Mouse (Mus musculus) layer of hippocampus, adult 9-11 months (tissue): ENCODE data around the gene Apba2.

ENCODE experiments used
- DNase-seq: peaks from one replicate; pipeline ENCODE4 v3.0.0; 2022

Apba2 gene

DNA sequence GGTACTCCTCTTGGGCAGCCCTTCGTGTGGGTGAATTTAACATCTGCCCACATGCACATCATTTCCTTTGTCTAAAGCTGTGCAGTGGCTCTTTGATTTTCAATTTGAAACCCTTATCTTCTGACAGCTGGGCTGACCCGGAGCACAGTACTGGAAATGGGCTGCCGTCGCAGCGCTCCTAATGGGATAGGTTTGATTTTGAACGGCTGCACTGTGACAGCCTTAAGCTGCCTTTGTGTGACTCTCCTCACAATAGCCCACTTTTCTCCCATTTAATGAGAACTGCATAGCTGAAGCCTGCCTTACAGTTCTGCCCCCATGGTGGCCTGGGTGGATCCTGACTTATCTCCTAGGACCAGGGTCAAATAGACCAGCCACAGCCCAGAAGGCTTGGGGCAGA, 31.9 kb downstream of the Apba2 start:
- DNase-seq: no peak

DNA sequence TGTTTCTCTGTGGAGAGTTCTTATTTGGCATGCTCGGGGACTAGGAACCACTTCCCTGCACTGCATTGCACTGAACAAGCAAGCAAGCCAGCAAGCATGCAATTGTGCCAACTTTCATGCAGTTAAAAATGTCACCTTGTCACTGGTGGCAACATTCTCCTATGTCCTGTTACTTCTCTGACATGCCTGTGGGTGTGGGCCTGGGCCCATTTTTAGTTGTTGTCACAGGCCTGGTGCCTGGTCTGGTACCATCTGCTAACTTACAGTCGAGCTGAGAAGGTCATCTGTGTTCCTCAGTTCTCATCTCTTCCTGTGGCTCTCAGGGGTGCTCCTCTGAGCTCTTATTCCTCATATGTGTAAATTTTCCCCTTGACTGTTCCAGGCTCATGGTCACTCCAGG, 33.8 kb downstream of the Apba2 start:
- DNase-seq: no peak

DNA sequence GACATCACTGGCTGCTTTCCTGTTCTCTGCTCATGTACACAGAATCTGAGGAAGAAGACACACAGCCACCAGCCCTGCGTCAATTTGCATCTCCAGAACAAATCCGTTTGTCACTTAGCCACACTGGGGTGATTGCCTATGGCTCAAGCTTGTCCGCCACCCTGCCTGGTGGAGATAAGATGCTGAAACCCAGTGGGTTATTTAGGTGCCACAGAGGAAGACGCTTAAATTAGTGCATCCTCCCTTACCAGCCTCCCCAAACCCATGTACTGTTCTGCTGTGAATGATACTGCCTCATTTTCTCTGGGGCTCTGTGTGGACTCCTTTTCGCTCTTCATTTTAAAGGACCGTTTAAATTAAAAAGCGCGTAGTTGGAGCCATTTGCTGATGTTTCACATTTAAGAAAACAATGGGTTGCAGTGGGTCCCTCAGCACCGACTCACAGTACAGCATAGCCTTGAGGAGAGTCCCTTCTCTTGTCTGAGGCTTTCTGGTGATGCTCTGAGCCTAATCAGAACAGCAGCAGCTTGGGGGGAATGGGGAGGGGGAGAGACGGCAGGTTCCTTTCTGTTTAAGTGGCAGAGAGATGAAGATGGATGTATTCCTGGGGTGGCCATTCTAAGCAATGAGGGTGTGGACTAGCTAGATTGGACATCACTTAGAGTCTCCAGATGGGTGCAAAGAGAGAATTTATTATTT, 38.1 kb downstream of the Apba2 start:
- no peak for DNase-seq

DNA sequence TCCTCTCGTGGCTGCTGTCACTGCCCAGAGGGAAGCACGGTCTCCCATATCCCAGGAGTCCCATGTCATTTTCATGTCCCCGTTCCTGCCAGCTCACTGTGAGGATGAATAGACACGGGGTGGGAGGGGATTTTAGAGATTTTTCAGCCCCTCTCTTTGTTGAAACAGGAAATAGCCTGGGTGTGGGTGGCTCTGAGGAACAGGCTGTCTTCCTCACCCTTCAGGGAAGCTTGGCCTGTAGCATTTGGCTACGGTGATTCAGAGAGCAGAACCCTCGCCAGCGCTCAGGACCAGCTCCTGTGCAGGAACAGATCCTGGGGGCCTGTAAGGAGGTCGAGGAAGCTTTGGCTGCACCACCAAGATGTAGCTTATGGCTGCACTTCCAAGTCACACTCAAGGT, 45.3 kb downstream of the Apba2 start:
- DNase-seq: peak; percentile 38

DNA sequence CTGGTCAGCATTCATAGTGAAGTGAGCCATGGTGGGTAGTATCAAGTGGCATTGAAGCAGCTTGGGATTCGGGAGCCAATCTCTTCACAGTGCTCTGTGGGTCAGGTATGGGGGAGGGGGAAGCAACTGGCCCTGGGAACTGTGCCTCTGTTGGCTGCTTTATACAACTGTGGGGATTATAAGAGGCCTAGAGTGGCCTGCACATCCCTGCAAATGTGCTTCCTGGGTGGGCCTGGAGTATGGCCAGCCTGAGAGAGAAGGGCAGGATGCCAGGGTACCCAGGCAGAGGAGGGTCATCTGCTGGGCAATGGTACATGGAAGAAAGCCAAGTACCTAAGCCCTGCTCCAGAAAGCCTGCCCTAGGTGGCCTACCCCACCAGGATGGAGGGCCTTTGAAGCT, 49.4 kb downstream of the Apba2 start:
- DNase-seq: no peak

DNA sequence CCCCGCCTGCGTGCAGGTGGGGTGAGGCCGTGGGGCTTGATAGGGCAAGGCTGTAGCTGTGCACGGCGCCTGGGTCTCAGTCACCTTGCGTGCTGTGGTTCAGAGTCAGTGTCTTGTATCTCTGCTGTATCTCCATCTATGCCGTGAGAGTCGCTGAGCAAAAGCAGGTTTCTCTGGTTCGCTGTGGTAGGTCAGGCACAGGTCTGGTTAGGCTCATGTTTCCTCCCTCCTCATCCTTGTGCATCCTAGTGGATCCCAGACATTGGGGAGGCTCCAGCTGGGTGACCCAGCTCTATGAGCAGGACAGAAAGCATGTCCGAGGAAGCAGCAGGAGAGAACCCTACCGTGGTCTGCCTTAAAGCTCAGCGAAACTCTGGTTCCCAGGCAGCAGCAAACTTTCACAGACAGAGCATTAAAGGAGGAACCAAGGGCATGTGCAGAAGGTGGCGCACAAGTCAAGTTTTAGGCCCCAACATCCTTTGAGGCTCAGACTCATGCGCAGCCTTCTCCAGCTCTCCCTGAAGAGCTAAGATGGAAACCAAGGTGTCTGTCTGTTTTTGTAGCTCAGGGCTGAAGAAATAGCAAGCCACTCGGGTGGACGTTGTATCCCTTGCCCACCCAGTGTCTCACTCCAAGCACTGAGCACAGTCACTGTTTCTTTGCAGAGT, 51.2 kb downstream of the Apba2 start:
- DNase-seq: no peak

DNA sequence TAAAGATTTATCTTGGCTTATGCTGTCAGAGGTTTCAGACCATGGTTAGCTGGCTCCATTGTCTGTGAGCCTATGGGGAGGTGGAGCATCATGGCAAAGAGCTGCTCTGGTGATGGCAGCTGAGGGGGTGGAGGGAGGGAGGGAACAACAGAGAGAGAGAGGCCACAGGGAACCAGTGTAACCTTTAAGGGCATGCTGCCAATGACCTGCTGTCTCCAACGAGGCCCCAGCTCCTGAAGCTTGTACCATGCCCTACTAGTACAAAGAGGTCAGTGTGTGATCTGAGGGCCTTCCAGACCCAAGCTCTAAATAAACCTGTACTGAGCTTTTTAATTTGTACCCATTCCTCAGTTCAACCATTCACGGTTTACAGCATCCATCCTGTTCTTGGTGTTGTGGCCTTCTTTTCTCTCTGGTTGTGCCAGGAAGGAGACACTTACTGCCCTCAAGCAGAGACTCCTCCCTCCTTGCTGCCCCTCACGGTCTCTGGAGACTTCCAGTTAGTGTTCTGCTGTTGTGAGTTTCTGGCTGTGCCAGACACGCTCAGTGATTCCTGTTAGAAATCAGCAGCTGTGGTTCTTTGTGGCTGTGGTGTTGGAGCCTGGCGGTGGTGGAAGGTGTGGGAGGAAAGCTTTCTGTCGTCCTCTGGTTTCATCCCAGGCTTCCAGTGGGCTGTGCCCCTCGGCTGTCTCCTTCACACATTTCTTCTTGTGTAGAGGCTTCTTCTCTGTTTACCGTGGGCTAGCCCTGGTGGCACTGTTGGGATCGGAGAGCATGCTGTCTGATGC, 60.4 kb downstream of the Apba2 start:
- no peak for DNase-seq

DNA sequence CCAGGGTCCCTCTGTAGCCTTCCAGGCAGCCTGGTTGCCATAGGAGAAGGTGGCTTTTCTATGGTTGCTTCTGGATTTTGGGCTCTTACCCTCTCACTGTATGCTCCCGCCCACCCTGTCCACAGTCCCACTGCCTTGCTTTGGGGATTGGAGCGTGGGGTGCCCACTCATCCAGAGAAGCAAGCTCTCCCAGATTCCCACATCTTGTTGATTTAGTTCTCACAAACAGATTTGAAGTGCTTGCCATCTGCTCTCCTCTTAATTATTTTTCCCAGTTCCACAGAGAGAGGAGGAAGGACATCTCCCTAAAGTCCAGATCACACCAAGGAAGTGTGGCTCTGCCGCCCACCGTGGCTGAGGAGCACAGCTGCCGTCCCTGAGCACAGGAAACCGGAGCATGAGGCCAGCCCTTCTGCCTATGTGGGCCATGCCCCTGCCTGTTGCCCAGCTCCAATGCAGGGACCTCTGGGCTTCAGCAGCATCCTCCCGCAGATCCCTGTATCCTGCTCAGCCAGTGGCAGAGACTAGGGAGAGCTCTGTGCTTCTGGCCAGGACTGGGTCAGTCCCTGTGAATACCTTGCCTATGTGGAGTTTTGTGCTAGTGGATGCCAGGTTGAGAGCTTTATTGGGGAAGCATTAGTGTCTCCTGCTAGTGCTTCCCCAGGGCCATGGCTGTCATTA, 63.5 kb downstream of the Apba2 start:
- DNase-seq: peak; percentile 84

DNA sequence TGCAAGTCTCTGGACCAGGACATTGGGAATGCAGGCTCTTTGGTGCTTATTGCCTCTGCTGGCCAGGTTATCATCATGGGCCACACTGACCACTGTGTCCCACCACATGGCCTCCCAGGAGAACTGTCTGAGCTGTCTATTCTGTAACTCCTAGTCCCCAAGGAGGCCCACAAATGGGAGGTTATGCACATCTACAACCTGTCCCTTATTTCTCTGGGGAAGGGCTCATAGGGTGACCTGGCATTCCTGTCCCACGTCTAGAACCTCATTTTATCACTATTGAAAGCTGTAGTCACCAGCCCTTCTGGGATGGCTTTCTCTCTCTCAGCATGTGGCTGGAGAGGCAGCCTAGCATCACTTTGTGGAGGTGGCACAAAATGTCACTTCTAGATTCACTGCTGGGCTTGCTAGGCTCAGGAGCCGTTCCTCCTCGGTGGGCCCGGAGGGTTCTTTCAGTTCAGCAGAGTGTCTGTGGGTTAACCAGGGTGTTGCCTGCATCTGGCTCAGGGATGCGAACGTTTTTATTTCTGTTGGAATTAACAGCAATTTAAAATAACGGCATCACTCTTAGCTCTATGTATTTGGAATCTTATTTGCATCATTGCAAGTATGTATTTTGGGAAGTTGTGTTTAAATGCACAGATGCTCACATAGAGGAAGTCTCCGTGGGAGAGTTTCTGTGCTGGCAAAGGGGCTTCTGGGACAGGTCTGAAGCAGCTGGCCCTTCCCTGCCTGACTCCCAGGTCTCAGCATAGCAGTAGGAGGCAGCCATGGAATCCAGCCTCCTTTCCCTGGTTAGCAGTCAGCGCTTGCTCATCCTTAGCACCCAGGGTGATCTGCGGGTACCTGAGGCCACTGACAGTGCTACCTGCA, 65.1 kb downstream of the Apba2 start:
- DNase-seq: no peak

DNA sequence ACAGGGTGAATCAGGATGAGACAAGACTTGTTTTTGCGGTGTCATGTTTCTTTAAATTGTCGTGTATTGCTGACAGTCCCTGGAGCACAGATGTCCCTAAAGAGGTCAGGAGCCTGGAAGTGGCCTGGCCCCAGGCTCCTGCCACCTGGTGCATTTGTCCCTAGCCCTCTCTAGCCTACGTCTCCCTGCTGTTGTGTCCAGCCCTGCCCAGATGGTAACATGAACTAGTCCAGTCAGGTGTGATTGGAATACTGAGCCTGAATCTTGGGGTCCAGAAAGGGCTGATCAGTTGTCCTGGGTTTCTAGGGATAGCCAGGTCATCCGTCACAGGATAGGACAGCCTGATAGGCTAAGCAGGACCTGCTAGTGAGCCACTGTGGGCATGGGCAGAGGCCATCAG, 67.2 kb downstream of the Apba2 start:
- DNase-seq: no peak

DNA sequence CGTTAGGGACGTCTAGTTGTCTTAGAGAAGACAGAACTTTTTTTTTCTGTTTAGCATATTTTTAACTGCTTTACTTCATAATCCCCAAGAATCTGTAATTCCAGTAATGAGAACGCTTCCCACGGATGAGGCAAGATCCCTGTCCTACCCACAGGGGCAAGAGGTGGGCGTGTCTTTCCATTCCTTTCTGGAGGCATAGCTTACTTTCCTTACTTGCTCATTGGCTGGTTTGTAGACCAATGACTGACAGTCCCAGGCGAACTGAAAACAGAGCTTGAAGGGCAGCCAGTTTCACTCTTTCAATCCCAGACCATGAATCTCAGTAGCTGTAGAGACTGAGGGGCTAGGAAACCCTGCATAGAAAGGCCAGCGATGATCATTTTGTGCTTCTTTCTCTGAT, 68.2 kb downstream of the Apba2 start:
- DNase-seq: no peak

DNA sequence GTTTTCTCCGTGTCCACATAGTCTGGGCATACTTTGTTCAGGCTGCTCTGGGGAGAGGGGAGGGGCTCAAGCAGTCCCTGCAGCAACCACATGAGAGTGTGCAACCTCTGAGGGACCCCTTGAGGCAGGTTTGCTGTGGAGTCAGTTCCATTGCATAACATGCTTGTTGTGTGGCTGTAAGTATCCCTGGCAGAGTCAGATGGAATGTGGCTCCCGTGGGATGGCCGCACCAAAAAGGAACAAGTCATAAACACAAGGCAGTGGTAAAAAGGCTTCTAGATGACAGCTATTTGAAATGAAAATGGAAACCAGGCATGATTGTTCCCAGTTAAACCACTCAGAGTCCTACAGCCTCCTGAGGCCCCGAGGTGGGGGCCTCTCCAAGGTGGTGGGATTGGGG, 69.4 kb downstream of the Apba2 start:
- DNase-seq: no peak

DNA sequence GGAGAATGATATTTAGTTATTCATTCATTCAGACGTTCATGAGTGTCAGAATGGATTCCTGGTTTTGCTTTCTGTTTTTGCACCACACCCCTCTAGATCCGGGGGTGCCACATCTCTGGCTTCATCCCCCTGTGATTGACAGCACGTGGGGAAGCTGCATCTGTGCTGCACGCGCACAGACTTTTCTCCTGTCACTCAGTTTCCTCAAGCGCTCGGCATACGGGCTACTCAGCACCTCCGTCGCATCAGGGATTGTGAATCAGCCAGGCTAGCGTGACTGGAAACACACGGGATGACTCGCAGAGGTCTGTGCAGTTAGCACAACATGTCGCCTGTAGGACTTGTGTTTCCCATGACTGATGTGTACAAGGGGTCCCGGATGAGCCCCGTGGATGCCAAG, 72.6 kb downstream of the Apba2 start:
- no peak for DNase-seq

DNA sequence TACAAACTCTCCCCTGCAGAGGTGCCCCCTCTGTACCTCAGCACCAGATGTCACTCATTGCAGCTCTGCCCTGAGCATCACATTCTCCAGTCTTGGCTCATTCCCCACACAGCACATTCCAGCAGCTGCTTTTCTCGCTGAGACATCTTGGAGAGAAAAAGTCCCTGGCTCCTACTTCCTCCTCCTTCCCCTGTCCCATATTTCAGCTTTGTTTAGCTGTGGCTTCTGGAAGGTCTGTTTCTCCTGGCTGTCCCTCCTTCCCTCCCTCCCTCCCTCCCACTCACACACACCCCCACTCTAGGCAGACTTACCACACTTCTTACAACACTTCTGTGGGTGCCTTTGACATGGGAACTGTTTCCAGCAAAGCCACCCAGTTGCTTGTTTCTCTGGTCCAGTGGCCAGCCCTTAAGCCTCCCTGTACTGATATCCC, 75.0 kb downstream of the Apba2 start:
- DNase-seq: no peak

DNA sequence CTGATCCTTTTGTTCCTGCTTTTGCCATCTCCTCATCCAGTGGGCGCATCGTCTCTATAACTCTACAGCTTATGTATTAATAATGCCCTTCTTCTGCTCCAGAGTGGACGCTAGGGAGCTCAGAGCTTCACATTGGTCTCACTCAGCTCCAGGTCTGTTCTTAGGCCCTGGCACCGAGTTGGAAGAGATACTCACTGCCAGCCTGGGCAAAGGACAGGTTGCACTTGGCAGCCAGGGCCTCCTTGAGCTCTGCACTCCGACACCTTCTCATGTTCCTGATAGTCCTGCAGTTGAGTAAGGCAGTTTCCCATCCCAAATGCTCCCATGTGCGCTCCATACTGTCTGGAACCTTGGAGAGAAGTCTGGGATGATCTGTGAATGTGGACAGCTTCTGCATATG, 76.7 kb downstream of the Apba2 start:
- DNase-seq: no peak

DNA sequence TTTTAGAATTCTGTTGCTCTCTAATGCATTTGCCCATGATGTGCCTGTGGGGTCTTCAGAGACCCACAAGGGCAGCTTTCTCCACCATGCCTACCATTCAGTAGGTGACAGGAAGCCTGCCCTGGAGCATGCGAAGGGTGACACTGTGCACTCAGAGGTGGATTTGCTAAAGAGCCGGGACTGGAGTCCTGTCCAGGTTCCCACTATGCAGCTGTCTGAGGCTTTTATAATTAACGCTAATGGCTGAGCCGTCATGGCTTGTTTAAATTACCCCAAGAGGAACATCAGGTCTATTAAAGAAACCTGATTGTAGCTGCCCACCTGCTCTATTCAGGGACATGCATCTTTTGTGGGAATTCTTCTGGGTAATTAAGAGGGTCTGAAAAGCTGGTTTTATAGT, 78.4 kb downstream of the Apba2 start:
- DNase-seq: no peak

DNA sequence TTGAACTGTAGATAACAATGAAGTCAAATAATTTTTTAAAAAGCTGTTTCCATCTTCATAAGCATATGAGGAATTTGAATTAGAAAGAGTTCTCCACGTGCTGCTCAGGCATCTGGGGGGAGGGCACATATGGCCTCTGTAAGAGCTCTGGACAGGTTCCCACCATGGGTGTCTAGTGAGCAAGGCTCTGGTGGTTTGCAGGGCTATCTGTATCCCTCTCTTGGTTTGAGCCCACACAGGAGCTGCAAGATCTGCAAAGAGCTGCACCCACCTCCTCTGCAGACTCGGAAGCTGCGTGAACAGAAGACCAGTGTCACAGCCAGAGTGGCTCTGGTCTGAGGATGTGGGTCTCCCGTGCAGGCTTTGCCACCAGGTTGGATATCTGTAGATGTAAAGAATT, 78.8 kb downstream of the Apba2 start:
- no peak for DNase-seq

DNA sequence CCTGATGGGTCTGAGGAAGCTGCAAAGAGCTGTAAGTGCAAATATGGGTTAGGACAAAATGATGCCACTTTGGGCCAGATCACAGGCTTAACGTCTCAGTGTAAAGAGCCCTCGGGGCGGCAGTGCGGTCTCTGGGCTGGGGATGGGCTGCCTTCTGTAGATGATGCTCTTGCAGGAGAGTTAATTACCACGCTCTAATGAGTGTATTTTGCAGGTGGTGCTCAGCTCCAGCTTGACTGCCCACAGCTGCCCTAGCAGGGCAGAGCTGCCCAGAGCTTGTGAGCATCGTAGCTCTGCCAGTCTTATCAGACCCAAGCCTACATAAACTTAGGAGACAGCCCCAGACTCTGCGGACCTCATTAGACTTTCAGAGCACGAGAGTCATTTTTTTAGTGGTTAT, 80.9 kb downstream of the Apba2 start:
- DNase-seq: no peak

DNA sequence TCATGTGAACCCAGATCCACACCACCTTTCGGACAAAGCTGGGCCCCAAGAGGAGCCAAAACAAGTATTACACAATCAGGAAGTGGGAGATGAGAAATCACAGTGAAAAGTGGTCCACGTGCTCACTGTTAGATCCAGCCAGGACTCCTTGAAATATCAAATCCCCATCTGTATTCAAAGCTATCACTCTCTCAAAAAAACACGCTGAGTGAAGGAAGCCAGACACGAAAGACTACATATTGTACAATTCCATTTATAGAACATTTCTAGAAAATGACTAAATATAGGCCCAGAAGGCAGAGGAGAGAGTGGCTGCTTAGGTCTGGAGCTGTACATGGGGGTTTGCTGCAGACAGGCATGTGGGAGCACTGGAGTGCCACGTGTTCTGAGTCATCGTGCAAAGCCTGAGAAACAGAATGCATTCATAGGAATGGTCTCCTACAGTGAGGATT, 82.2 kb downstream of the Apba2 start:
- DNase-seq: peak; percentile 80

DNA sequence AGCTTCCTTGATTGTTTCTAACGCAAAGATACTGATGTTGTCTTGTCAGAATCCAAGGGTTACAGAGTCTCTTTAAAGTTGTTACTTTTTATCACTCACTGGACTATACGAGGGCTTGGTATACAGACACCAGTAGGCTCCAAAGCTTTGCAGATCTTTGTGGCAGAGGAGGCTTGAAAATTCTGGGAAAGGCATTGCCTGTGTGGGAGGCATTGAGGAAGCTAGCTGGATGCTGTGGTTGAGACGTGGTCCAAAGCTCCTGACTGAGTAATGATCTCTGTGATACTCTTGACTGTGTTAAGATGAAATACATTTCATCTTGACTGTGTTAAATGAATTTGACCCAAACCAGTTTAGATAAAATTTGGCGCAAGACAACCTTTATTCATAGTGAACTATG, 84.6 kb downstream of the Apba2 start:
- no peak for DNase-seq

DNA sequence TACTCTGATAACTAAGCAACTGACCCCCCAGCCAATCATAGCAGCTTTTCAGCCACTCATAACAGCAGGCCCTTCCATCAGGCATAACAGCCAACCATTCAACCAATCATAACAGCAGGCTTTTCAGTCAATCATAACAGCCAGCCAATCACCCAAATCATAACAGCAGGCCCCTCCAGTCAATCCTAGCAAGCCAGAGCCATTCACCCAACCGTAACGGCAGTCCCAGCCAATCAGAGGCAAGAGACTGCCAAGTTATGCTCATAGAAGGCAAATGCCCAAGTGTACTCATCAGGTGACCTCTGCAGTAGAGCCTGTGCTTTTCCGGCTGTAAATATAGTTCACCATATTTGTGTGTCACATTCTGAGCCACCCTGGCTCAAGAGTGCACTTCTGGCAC, 85.1 kb downstream of the Apba2 start:
- DNase-seq: no peak

DNA sequence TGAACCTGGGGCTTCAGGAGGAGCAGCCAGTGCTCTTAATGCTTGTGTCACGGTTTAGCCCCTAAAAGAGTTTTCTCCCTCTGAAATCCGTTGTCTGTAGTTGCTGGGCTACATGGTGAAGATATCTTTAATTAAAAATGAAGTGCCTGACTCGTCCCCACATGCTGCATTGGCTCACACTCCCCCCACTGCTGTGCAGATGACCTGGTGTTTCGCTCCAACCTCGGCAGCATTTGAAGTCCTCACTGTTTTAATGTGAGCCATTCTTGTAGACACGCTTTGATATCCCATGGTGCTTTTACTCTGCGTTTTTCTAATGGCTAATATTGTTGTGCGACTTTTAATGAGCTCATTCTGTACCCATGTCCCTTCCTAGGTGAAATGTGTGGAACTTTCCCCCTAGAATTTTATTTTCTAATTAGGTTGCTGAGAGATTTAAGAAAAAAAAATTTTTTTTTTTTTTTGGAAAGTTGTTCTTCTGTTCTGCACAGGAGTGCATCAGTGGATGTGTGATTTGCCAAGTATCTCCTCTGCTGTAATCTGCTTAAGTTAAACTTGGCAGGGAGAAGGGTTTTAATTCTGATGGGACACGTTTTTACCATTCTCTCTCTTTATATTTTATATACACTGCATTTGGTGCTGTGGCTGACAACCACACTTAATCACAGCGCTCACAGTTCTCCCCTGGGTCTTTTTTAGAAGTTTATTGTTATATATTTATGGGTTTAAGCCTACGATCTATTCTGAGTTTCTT, 87.3 kb downstream of the Apba2 start:
- DNase-seq: no peak
